Mouse (Mus musculus) myocyte (in vitro differentiated cells): ENCODE results near the gene Ryr2. TPM values are rescaled to one million over a fixed set of nuclear protein-coding genes. Genes with fewer than 3 reads are reported as not detected.

ENCODE experiments used
- H3K27me3 ChIP-seq: one replicate; pipeline ENCODE4 v1.6.1; 2011; ENCODE audit not compliant: control insufficient read depth, insufficient read depth, insufficient read length
- H3K36me3 ChIP-seq: one replicate; pipeline ENCODE4 v1.6.1; 2011; ENCODE audit not compliant: control insufficient read depth, insufficient read depth
- H3K4me2 ChIP-seq: one replicate; pipeline ENCODE4 v1.6.1; 2011; ENCODE audit warnings: low read depth, control low read depth
- H3K4me3 ChIP-seq: one replicate; pipeline ENCODE4 v1.5.1; 2011; ENCODE audit warnings: mild to moderate bottlenecking, control low read depth, moderate library complexity
- H3K79me2 ChIP-seq: one replicate; pipeline ENCODE4 v1.6.1; 2011; ENCODE audit not compliant: control insufficient read depth, insufficient read depth
- H3ac ChIP-seq: one replicate; pipeline ENCODE4 v1.6.1; 2011; ENCODE audit not compliant: control insufficient read depth, insufficient read length
- CEBPB ChIP-seq: IDR thresholded peaks from 2 replicates; pipeline ENCODE4 v1.6.1; 2011; ENCODE audit warnings: mild to moderate bottlenecking, moderate library complexity; ENCODE audit not compliant: poor library complexity, insufficient read depth, severe bottlenecking
- E2F4 ChIP-seq: IDR thresholded peaks from one replicate; pipeline ENCODE4 v1.6.1; 2011; ENCODE audit warnings: mild to moderate bottlenecking, control low read depth, moderate library complexity; ENCODE audit not compliant: insufficient read depth
- MAX ChIP-seq: IDR thresholded peaks from one replicate; pipeline ENCODE4 v1.6.1; 2011; ENCODE audit warnings: low read depth, mild to moderate bottlenecking, control low read depth
- MYOD1 ChIP-seq, 3 experiments: IDR thresholded peaks; one replicate each; pipeline ENCODE4 v1.6.1; 2011; ENCODE audit warnings: control low read depth in 2 of 3, low read depth in 2 of 3, mild to moderate bottlenecking in 2 of 3, moderate library complexity in 1 of 3; ENCODE audit not compliant: insufficient read length in 2 of 3, control insufficient read depth in 1 of 3
- MYOG ChIP-seq, 3 experiments: IDR thresholded peaks; one replicate each; pipeline ENCODE4 v1.6.1; 2011; ENCODE audit warnings: control low read depth in 2 of 3, low read depth in 2 of 3, mild to moderate bottlenecking in 2 of 3; ENCODE audit not compliant: insufficient read length in 2 of 3, control insufficient read depth in 1 of 3, insufficient read depth in 1 of 3
- POLR2A ChIP-seq: IDR thresholded peaks from one replicate; pipeline ENCODE4 v1.6.1; 2011; ENCODE audit warnings: low read depth, mild to moderate bottlenecking, control low read depth, moderate library complexity; ENCODE audit not compliant: insufficient read length
- POLR2AphosphoS2 ChIP-seq: IDR thresholded peaks from one replicate; pipeline ENCODE4 v1.6.1; 2011; ENCODE audit warnings: low read depth, control low read depth; ENCODE audit not compliant: insufficient read length
- REST ChIP-seq: IDR thresholded peaks from one replicate; pipeline ENCODE4 v1.6.1; 2011; ENCODE audit warnings: mild to moderate bottlenecking, control low read depth, moderate library complexity; ENCODE audit not compliant: insufficient read depth, insufficient read length
- SRF ChIP-seq: IDR thresholded peaks from one replicate; pipeline ENCODE4 v1.6.1; 2011; ENCODE audit warnings: low read depth; ENCODE audit not compliant: control insufficient read depth, insufficient read length
- TCF12 ChIP-seq: IDR thresholded peaks from one replicate; pipeline ENCODE4 v1.6.1; 2011; ENCODE audit warnings: mild to moderate bottlenecking, control low read depth; ENCODE audit not compliant: poor library complexity, insufficient read depth, severe bottlenecking
- TCF3 ChIP-seq: IDR thresholded peaks from one replicate; pipeline ENCODE4 v1.6.1; 2011; ENCODE audit warnings: low read depth, control low read depth; ENCODE audit not compliant: insufficient read length
- USF1 ChIP-seq: IDR thresholded peaks from one replicate; pipeline ENCODE4 v1.6.1; 2011; ENCODE audit warnings: low read depth, mild to moderate bottlenecking, control low read depth, moderate library complexity
- polyA plus RNA-seq: library from polyadenylated mRNA; unstranded; fragments of >200 nt; fragmentation: generic; extraction: Trizol; gene quantifications from one replicate; pipeline ENCODE4 v1.2.1, GENCODE M21; 2012; ENCODE audit warnings: missing spikeins

Ryr2 gene
- polyA plus RNA-seq, 1 experiment: not detected

- TF ChIP-seq MYOG (IDR thresholded peaks at IDR 0.05; ENCODE audit: control insufficient read depth in 1 of 3, insufficient read depth in 1 of 3, insufficient read length in 2 of 3, low read depth in 2 of 3) (no peak), CEBPB (no peak), E2F4 (no peak), TCF3 (no peak), REST (no peak), POLR2AphosphoS2 (no peak), MYOD1 (IDR thresholded peaks at IDR 0.05; ENCODE audit: control insufficient read depth in 1 of 3, insufficient read length in 2 of 3, low read depth in 2 of 3) (no peak), MAX (no peak), USF1 (no peak), TCF12 (no peak), SRF (no peak), POLR2A (no peak)
- H3K4me3 ChIP-seq: no peak overlapping the region
- no peaks in the 10 kb centered on the region for H3K27me3 ChIP-seq
- H3K79me2 ChIP-seq: no peaks in the 10 kb centered on the region
- no peak overlapping the region for H3ac ChIP-seq
- no peaks in the 10 kb centered on the region for H3K36me3 ChIP-seq
- H3K4me2 ChIP-seq: no peak overlapping the region
Observed at GRCm38 (mm10) chr13:11624513-11624912, 482.2 kb downstream of the Ryr2 start.

DNA sequence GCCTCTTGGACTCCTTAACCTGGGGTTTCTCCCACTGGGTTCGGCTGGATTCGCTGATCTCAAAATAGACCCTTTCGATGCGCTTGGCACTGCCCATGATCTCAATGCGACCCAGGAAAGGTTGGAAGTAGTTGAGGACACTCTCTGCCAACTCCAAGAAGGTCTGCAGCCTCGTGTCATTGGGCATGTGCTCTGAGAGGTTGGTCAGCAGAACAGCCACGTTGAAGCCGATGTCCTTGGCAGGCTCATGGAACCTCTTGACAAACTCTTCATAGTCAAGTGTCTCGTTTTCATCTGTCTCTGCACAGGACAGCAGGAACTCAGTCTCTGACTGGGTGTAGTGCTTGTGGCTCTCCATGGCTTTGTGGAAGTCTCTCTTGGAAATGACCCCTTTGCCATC is 511.3 kb downstream of the Ryr2 start:
- Histone ChIP-seq H3K36me3 (no peaks in the 10 kb centered on the region), H3K4me2 (no peak overlapping the region), H3ac (no peak overlapping the region), H3K4me3 (no peak overlapping the region), H3K79me2 (no peaks in the 10 kb centered on the region), H3K27me3 (no peaks in the 10 kb centered on the region)
- TF ChIP-seq CEBPB (no peak), POLR2A (no peak)

DNA sequence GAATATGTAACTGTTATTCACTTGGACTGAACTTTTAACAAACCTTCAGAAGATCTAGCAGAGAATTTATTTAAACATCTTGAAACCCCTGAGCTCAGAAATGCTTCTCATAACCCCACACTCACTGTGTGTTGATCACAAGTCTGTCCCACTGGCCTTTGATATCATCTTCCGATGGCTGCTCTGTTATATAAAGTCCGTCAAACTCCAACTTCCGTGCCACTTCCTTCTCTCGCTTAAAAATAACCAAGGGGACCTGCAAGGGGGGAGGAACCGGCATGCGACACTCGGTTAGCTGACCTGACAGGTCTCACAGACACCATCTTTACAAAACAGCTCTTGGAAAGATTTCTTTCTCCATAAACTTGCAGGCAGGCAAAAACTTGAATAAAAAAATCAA is 521.5 kb downstream of the Ryr2 start:
- no peak for TF ChIP-seq TCF3
- TF ChIP-seq REST: no peak
- TF ChIP-seq POLR2A: no peak
- no peak for TF ChIP-seq CEBPB
- no peak for TF ChIP-seq USF1
- no peak for TF ChIP-seq SRF
- TF ChIP-seq TCF12: no peak
- TF ChIP-seq POLR2AphosphoS2: no peak
- no peak for TF ChIP-seq MAX
- TF ChIP-seq MYOG (IDR thresholded peaks at IDR 0.05; ENCODE audit: control insufficient read depth in 1 of 3, insufficient read depth in 1 of 3, insufficient read length in 2 of 3, low read depth in 2 of 3): no peak
- TF ChIP-seq MYOD1 (IDR thresholded peaks at IDR 0.05; ENCODE audit: control insufficient read depth in 1 of 3, insufficient read length in 2 of 3, low read depth in 2 of 3): no peak
- no peak for TF ChIP-seq E2F4
- Histone ChIP-seq H3ac (no peak overlapping the region), H3K27me3 (no peaks in the 10 kb centered on the region), H3K4me2 (no peak overlapping the region), H3K79me2 (no peaks in the 10 kb centered on the region), H3K4me3 (no peak overlapping the region), H3K36me3 (no peaks in the 10 kb centered on the region)

- H3ac ChIP-seq: no peak overlapping the region
- no peak overlapping the region for H3K4me3 ChIP-seq
- H3K27me3 ChIP-seq: no peaks in the 10 kb centered on the region
- H3K4me2 ChIP-seq: no peak overlapping the region
- H3K36me3 ChIP-seq: no peaks in the 10 kb centered on the region
- TF ChIP-seq CEBPB (no peak), E2F4 (no peak), TCF12 (no peak), SRF (no peak), POLR2A (no peak), REST (no peak), USF1 (no peak), MAX (no peak), POLR2AphosphoS2 (no peak), TCF3 (no peak)
- H3K79me2 ChIP-seq: no peaks in the 10 kb centered on the region
Observed at GRCm38 (mm10) chr13:11572552-11572951, 534.2 kb downstream of the Ryr2 start.

GRCm38 (mm10) chr13:11567376-11567775 is 539.4 kb downstream of the Ryr2 start:
- no peak overlapping the region for H3ac ChIP-seq
- H3K27me3 ChIP-seq: no peaks in the 10 kb centered on the region
- no peaks in the 10 kb centered on the region for H3K36me3 ChIP-seq
- no peaks in the 10 kb centered on the region for H3K79me2 ChIP-seq
- H3K4me3 ChIP-seq: no peak overlapping the region
- TF ChIP-seq E2F4 (no peak), MYOG (IDR thresholded peaks at IDR 0.05; ENCODE audit: control insufficient read depth in 1 of 3, insufficient read depth in 1 of 3, insufficient read length in 2 of 3, low read depth in 2 of 3) (no peak), CEBPB (no peak), MYOD1 (IDR thresholded peaks at IDR 0.05; ENCODE audit: control insufficient read depth in 1 of 3, insufficient read length in 2 of 3, low read depth in 2 of 3) (no peak), SRF (no peak), MAX (no peak), POLR2AphosphoS2 (no peak), TCF12 (no peak), TCF3 (no peak), USF1 (no peak), POLR2A (no peak), REST (no peak)
- H3K4me2 ChIP-seq: no peak overlapping the region
